Comparison of ENCODE assay signal across 12 mouse cellular contexts in the genomic region with DNA sequence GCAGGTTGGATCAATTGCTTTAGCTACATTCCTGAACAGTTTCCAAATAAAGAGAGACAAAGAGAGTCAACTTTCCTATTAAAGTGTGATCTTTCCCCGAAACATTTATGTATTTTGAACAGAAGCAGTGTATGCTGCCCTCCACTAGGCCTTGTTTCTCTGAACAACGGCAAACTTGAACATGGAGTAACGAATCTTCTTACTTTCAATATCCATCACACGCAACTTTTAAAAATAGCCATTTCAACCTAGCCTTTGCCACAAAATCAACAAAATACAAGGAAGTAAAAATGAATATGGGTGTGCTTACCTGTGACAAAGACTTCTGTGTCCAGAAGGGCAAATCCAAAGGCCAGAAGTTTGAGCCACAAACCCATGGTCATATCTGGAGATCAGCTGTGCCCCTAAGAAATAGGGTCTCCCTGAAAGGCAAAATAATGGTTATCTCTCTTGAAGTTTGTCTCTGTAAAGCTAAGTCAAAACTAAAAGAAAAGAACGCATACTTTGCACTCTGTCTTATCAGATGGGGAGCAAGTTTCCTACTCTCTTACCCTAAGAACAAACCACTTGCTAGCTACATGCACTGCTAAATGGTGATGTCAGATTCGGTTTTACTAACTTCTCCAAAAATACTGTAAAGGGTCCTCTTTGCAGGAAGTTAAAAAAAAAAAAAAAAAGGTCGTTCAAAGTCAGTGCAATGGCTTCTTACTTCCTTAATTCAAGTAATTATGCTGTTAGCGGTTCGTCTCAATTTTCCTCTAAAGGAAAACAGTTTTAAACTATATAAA. TPM values are rescaled to one million over a fixed set of nuclear protein-coding genes. Genes with fewer than 3 reads are reported as not detected.
DNase-seq lines count a peak whose midpoint lies in the region; ATAC-seq and TF ChIP-seq lines count a peak whose summit lies in the region.
"Had no signal": no experiment of that assay in that cellular context is flagged by ENCODE, and none has a peak within 500 bp of the region (broad histone marks: within the 10 kb centered on the region; RNA-seq: fewer than 3 reads in every experiment).

No protein-coding gene starts in this region.

- peak overlapping the region; percentile 57 for H3K4me3 ChIP-seq in lung, adult 2 months (replicated peaks; ENCODE audit: extremely low read depth, low read depth, low read length)
- peak overlapping the region; percentile 69 to 94 (median 78) for H3K4me3 ChIP-seq in CH12.LX (replicated peaks in 1 of 3; ENCODE audit: low read depth in 2 of 3, low read length in 2 of 3, poor library complexity in 1 of 3)
- H3K4me3 ChIP-seq: midbrain, embryonic 15.5 days had no signal

- WGBS in lung, adult 2 months, result 63% methylated on average over 9 of the region's 9 CpGs

- H3K4me2 ChIP-seq in CH12.LX (ENCODE audit: insufficient read depth, low read depth, poor library complexity, severe bottlenecking), result peak overlapping the region; percentile 22; the same call in 1 of the 2 replicates
- H3K4me2 ChIP-seq: midbrain, embryonic 15.5 days had no signal

- H3K9me3 ChIP-seq in CH12.LX (replicated peaks; ENCODE audit: low read length), result no peaks in the 10 kb centered on the region
- H3K9me3 ChIP-seq: midbrain, embryonic 15.5 days had no signal

- no peak for DNase-seq in lung, adult 2 months
- no peak for DNase-seq in lung, postnatal 10 days
- DNase-seq in CH12.LX (ENCODE audit: extremely low read depth), result peak; percentile 83
- DNase-seq in right cerebral cortex, postnatal 4 days, result no peak
- DNase-seq in adrenal gland, postnatal 10 days, result no peak
- DNase-seq: cerebellum, postnatal 14 days; heart, postnatal 4 days; kidney, postnatal 25 days had no signal

- H3K9ac ChIP-seq in CH12.LX (ENCODE audit: insufficient read depth, low read depth), result peak overlapping the region; percentile 100
- H3K9ac ChIP-seq: midbrain, embryonic 15.5 days had no signal

- H3K4me1 ChIP-seq in lung, adult 2 months (ENCODE audit: control insufficient read depth, insufficient read depth, low read length), result no peaks in the 10 kb centered on the region
- H3K4me1 ChIP-seq in CH12.LX (ENCODE audit: control insufficient read depth in 1 of 2, insufficient read depth in 2 of 2), result peaks cover 18 to 36% of the 10 kb centered on the region in 2 experiments
- H3K4me1 ChIP-seq: midbrain, embryonic 15.5 days had no signal

- no peak for TF ChIP-seq CTCF in lung, adult 2 months (IDR thresholded peaks at IDR 0.05; ENCODE audit: insufficient read depth, low read length)
- no peak for TF ChIP-seq CTCF in CH12.LX (conservative IDR thresholded peaks at IDR 0.05 in 1 of 2, IDR thresholded peaks at IDR 0.05 in 1 of 2; ENCODE audit: low read depth in 2 of 2, low read length in 2 of 2)

- dilution Hi-C loops in CH12.LX (cut with MboI; ENCODE audit: extremely low pct_ligation_motif_present, extremely low pct_unique_long_range_greater_than_20kb, low sequenced_read_pairs), result no loop called here

- ATAC-seq in hematopoietic stem cell, adult 5-6 weeks (replicated peaks in 1 of 2; ENCODE audit: insufficient read depth in 1 of 2, low FRiP score in 2 of 2, low TSS enrichment in 1 of 2, low read depth in 1 of 2, poor library complexity in 2 of 2, severe bottlenecking in 2 of 2), result peak; percentile 88 to 89
- peak; percentile 83 for ATAC-seq in neutrophil, adult 5-6 weeks (ENCODE audit: extremely low read depth, insufficient number of reproducible peaks, low FRiP score, poor library complexity, severe bottlenecking)
- no peak for ATAC-seq in cerebellum, adult (ENCODE audit: insufficient number of reproducible peaks, low FRiP score, low TSS enrichment)
- ATAC-seq: midbrain, embryonic 15.5 days had no signal

- in situ Hi-C loops in CH12.LX (cut with MboI; ENCODE audit: low pct_ligation_motif_present, low pct_unique_long_range_greater_than_20kb, low sequenced_read_pairs), result no loop called here

- H3K27me3 ChIP-seq in CH12.LX (replicated peaks), result no peaks in the 10 kb centered on the region
- H3K27me3 ChIP-seq: midbrain, embryonic 15.5 days had no signal

- TF ChIP-seq POLR2A in lung, adult 2 months (IDR thresholded peaks at IDR 0.05; ENCODE audit: borderline replicate concordance, extremely low read depth, low read depth, low read length), result no peak
- TF ChIP-seq POLR2A in CH12.LX (IDR thresholded peaks at IDR 0.05; ENCODE audit: low read depth, low read length), result peak; percentile 64; the same call in 1 of the 2 replicates

- no peak; the same call in 1 of the 2 replicates for TF ChIP-seq RAD21 in CH12.LX (IDR thresholded peaks at IDR 0.05; ENCODE audit: low read depth, low read length)

- peak overlapping the region; percentile 90 for H3K27ac ChIP-seq in CH12.LX (ENCODE audit: insufficient read depth, low read depth)
- H3K27ac ChIP-seq: midbrain, embryonic 15.5 days had no signal

- peaks cover 0 to 6% of the 10 kb centered on the region in 2 experiments for H3K36me3 ChIP-seq in CH12.LX (replicated peaks in 1 of 2; ENCODE audit: control insufficient read depth in 1 of 2, insufficient read depth in 1 of 2, low read length in 1 of 2)
- H3K36me3 ChIP-seq: midbrain, embryonic 15.5 days had no signal

- peak; percentile 90 for TF ChIP-seq EP300 in CH12.LX (IDR thresholded peaks at IDR 0.05; ENCODE audit: low read length)

- H3K79me2 ChIP-seq in CH12.LX (replicated peaks; ENCODE audit: control insufficient read depth, extremely low read depth, insufficient read depth, poor library complexity, severe bottlenecking), result peaks cover 38% of the 10 kb centered on the region

TF ChIP-seq in CH12.LX, 34 proteins besides CTCF, POLR2A, EP300 and RAD21:
- TF ChIP-seq USF1 (IDR thresholded peaks at IDR 0.05; ENCODE audit: low read depth, low read length), result no peak
- no peak for TF ChIP-seq UBTF (IDR thresholded peaks at IDR 0.05; ENCODE audit: low read depth, low read length)
- TF ChIP-seq RCOR1 (conservative IDR thresholded peaks at IDR 0.05; ENCODE audit: low read depth, low read length), result 0 out of 2 replicates have a peak, but pooled peaks have one; percentile 14
- peak; percentile 92 for TF ChIP-seq TBP (conservative IDR thresholded peaks at IDR 0.05; ENCODE audit: low read depth, low read length)
- no peak for TF ChIP-seq USF2 (conservative IDR thresholded peaks at IDR 0.05; ENCODE audit: low read depth, low read length)
- TF ChIP-seq JUN (IDR thresholded peaks at IDR 0.05; ENCODE audit: insufficient read depth, low read depth, low read length), result peak; percentile 89
- TF ChIP-seq JUND (conservative IDR thresholded peaks at IDR 0.05; ENCODE audit: low read depth, low read length), result peak; percentile 90
- peak; percentile 82 for TF ChIP-seq MYC (IDR thresholded peaks at IDR 0.05; ENCODE audit: low read depth, low read length)
- TF ChIP-seq PAX5 (IDR thresholded peaks at IDR 0.05; ENCODE audit: low read length), result no peak
- TF ChIP-seq MAZ (IDR thresholded peaks at IDR 0.05; ENCODE audit: low read depth, low read length), result no peak
- TF ChIP-seq SIN3A (IDR thresholded peaks at IDR 0.05; ENCODE audit: low read length), result peak; percentile 87
- no peak; the same call in 1 of the 2 replicates for TF ChIP-seq MAX (IDR thresholded peaks at IDR 0.05; ENCODE audit: low read length)
- peak; percentile 86; the same call in 1 of the 2 replicates for TF ChIP-seq CHD1 (IDR thresholded peaks at IDR 0.05; ENCODE audit: low read depth, low read length)
- TF ChIP-seq KAT2A (IDR thresholded peaks at IDR 0.05; ENCODE audit: insufficient replicate concordance, low read length), result no peak
- TF ChIP-seq MEF2A (IDR thresholded peaks at IDR 0.05; ENCODE audit: borderline replicate concordance, low read depth, low read length), result peak; percentile 98
- TF ChIP-seq ELF1 (IDR thresholded peaks at IDR 0.05; ENCODE audit: low read depth, low read length), result peak; percentile 77
- TF ChIP-seq POLR2AphosphoS2 (IDR thresholded peaks at IDR 0.05; ENCODE audit: low read depth, low read length), result no peak
- no peak for TF ChIP-seq ZC3H11A (IDR thresholded peaks at IDR 0.05; ENCODE audit: low read depth, low read length)
- peak; percentile 89 for TF ChIP-seq ETS1 (conservative IDR thresholded peaks at IDR 0.05; ENCODE audit: low read depth, low read length)
- TF ChIP-seq IRF4 (IDR thresholded peaks at IDR 0.05; ENCODE audit: low read depth, low read length), result peak; percentile 89
- no peak for TF ChIP-seq MAFK (IDR thresholded peaks at IDR 0.05; ENCODE audit: insufficient replicate concordance, low read length)
- TF ChIP-seq ZKSCAN1 (IDR thresholded peaks at IDR 0.05; ENCODE audit: borderline replicate concordance, low read depth, low read length), result no peak
- TF ChIP-seq NELFE (IDR thresholded peaks at IDR 0.05; ENCODE audit: low read depth, low read length), result peak; percentile 35; the same call in 1 of the 2 replicates
- no peak for TF ChIP-seq NRF1 (IDR thresholded peaks at IDR 0.05; ENCODE audit: low read depth, low read length)
- TF ChIP-seq MXI1 (IDR thresholded peaks at IDR 0.05; ENCODE audit: low read depth, low read length), result peak; percentile 70; the same call in 1 of the 2 replicates
- no peak for TF ChIP-seq CHD2 (IDR thresholded peaks at IDR 0.05; ENCODE audit: low read length)
- TF ChIP-seq TCF12 (IDR thresholded peaks at IDR 0.05; ENCODE audit: low read depth, low read length), result peak; percentile 76
- TF ChIP-seq BHLHE40 (IDR thresholded peaks at IDR 0.05; ENCODE audit: low read depth, low read length), result no peak
- peak; percentile 29; the same call in 1 of the 2 replicates for TF ChIP-seq ZMIZ1 (IDR thresholded peaks at IDR 0.05; ENCODE audit: low read depth, low read length)
- no peak for TF ChIP-seq E2F4 (IDR thresholded peaks at IDR 0.05; ENCODE audit: insufficient replicate concordance, low read depth, low read length)
- TF ChIP-seq GABPA (IDR thresholded peaks at IDR 0.05; ENCODE audit: insufficient replicate concordance, low read depth, low read length), result no peak
- TF ChIP-seq ZNF384 (IDR thresholded peaks at IDR 0.05; ENCODE audit: low read depth, low read length), result peak; percentile 99
- TF ChIP-seq HCFC1 (IDR thresholded peaks at IDR 0.05; ENCODE audit: low read depth, low read length), result peak; percentile 59

RNA-seq across cellular contexts. Expression of gene Ptprc, which starts 0.6 kb away (rescaled TPM):
- 37.0 and 38.1 TPM in 2 replicates for polyA plus RNA-seq in lung, adult 2 months (2012; rRNA removed)
- total RNA-seq in CH12.LX (2012; rRNA removed), result 120 and 121 TPM in 2 replicates
- 211 and 250 TPM in 2 replicates for total RNA-seq in CH12.LX (2014; rRNA removed)
- polyA plus RNA-seq in CH12.LX (2012; ENCODE audit: insufficient read length, low read depth), result 136 and 146 TPM in 2 replicates
- total RNA-seq in hematopoietic stem cell, adult 5-6 weeks (2017), result 325 and 418 TPM in 2 replicates
- 2,566 and 2,727 TPM in 2 replicates for total RNA-seq in neutrophil, adult 5-6 weeks (2017)
- total RNA-seq in adrenal gland, postnatal 10 days (2021), result 10 to 100 TPM; 17.0 to 22.4 TPM

Comparison
In these comparisons a context has a peak if more than half of its experiments do, and no peak if none do; other contexts are left out.
1. RNA of gene Ptprc, which starts 0.6 kb away (total RNA-seq): 2,566 to 2,727 TPM in neutrophil, adult 5-6 weeks, 325 to 418 TPM in hematopoietic stem cell, adult 5-6 weeks and 120 to 250 TPM in CH12.LX; 17.0 to 22.4 TPM in adrenal gland, postnatal 10 days; every median in the first group is over 4 times any median in the second.